Mouse (Mus musculus) B cell, adult 67 days (primary cell): Measurements from ENCODE around the gene Thoc3. TPM values are rescaled to one million over a fixed set of nuclear protein-coding genes. Genes with fewer than 3 reads are reported as not detected.

Source experiments
- total RNA-seq, 2 experiments: library from RNA; stranded (reverse); gene quantifications; 4 replicates each; pipeline ENCODE4 v1.2.4; 2023

The Thoc3 gene
- 10 to 100 TPM; 30.1 to 34.3 TPM for total RNA-seq

DNA sequence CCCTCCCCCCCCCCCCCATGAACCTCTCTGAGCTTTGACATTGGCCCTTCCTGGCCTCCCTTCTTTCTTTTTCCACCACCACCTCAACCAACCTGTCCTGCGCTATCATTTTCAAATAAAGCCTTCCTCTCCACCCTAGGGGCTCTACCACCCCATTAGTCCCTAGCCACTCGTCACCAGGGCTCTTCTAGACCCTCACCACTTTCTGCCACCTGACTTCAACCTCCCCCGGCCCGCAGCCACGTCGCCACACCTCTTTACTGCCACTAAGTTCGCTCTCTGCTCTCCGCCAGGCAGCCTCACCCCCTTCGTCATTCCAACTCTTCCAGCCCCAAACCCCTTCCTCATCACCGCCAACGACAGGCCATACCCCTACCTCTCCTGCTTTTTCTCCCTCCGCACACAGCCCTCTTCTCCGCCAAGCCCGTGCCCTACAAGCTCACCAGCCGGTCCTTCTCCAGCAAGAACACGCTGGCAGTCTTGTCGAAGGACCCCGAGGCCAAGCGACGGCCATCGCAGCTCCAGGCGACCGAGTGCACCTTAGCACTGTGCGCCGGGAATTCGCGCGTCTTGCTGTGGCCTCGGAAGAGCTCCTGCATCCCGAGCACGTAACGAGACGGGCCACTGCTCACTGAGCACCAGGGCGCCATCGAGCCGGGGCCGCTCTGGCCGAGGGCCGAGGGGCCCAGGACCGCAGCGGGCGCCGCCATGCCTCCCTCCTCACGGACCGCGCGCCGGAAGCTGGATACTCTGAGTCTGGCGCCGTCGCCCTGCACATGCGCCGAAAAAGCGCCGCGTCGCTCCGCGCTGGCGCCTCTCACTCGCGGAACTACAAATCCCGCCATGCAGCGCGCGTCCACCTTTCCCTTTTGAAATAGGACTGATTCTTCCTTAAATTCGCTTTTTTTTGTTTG, at the start of gene Thoc3:
Gene Thoc3, minus strand, starts transcription at position 752 of the 914 bp plus-strand sequence.

DNA sequence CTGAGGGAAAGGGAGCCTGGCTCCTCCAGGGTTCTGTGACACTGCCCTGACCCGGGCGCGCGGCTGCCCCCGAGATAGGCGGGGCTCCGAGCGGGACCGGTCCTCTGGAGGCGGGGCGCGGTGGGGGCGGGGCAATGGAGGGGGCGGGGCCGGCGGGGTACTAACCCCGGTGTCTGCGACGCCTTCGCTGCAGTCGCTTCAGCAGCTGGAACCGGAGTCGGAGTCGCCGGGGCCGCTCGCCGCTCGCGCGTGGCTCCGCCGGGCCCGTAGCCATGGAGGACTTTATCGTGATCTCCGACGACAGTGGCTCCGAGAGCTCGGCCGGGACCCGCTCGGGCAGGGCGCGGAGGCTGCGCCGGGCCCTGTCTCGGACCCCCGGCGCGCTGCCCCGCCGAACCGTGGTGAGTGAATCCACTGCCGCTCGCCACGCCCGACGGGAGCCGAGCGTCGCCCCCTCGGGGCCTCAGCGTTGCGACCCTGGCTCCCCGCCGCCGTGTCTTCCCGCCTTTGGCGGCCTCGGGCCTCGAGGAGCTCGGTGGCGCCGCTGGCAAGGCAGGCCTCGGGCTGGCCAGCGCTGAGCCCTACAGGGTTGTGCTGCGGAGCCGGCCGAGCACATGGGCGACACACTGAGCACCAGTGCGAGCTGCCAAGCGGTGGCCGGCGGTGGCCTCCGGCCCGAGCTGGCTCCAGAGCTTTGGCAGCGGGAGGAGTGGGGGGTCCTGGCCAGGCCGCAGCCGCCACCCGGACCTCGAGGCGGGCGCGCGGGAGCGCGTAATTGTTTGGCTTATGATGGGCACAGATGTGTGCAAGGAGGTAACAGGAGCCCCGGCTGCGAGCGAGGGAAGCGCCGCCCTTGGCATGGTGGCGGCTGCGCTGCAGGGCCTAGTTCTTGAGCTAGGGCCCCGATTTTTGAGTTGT, 35.2 kb upstream of the Thoc3 start, which contains the start of gene Simc1:
Gene Simc1, plus strand, starts transcription at position 176 of the 918 bp plus-strand sequence.

Other genes starting within 250 kb of the Thoc3 start
- 1 to 10 TPM; 5.2 to 5.7 TPM for gene Cplx2, start 97.5 kb downstream of the Thoc3 start, total RNA-seq
- 10 to 100 TPM; 26.3 to 31.4 TPM for gene Simc1, start 34.9 kb upstream of the Thoc3 start, total RNA-seq
- 10 to 100 TPM; 37.8 to 44.3 TPM for gene 4833439L19Rik, start 96.6 kb upstream of the Thoc3 start, total RNA-seq
- 10 to 100 TPM; 11.8 to 12.7 TPM for gene Arl10, start 106.2 kb upstream of the Thoc3 start, total RNA-seq
- 10 to 100 TPM; 17.5 to 23.9 TPM for gene Nop16, start 121.2 kb upstream of the Thoc3 start, total RNA-seq
- 10 to 100 TPM; 56.7 to 59.0 TPM for gene Higd2a, start 121.4 kb upstream of the Thoc3 start, total RNA-seq
- 10 to 100 TPM; 13.7 to 20.8 TPM for gene Cltb, start 142.5 kb upstream of the Thoc3 start, total RNA-seq
- 10 to 100 TPM; 63.6 to 74.8 TPM for gene Faf2, start 152.9 kb upstream of the Thoc3 start, total RNA-seq
- 100 to 1,000 TPM; 265 to 275 TPM for gene Rnf44, start 225.1 kb upstream of the Thoc3 start, total RNA-seq
- not detected for gene Cdhr2, start 232.6 kb upstream of the Thoc3 start, total RNA-seq